Mouse (Mus musculus): ENCODE data around the gene Nfx1. TPM values are rescaled to one million over a fixed set of nuclear protein-coding genes. Genes with fewer than 3 reads are reported as not detected.

The Nfx1 gene
- polyA plus RNA-seq, 1 experiment from 2014 or later: 107 TPM

GRCm38 (mm10) chr4:40947565-40948159 is 23.0 kb upstream of the Nfx1 start:
- Histone ChIP-seq H3K27ac (peak overlapping the region; percentile 85), H3K4me2 (replicated peaks) (peak overlapping the region; percentile 67), H3K27me3 (no peaks in the 10 kb centered on the region), H3K9me3 (no peaks in the 10 kb centered on the region), H3K36me3 (peaks cover 53% of the 10 kb centered on the region), H3K4me1 (replicated peaks) (peaks cover 26% of the 10 kb centered on the region), H3K4me3 (replicated peaks) (peak overlapping the region; percentile 85), H3K9ac (replicated peaks) (peak overlapping the region; percentile 89)
- under 1% methylated on average over 40 of the region's 40 CpGs for WGBS
- ATAC-seq: peak; percentile 53; the same call in 1 of the 2 replicates

- no peaks in the 10 kb centered on the region for H3K27me3 ChIP-seq
- peak within 1 kb of the TSS; percentile 85 for H3K27ac ChIP-seq
- H3K4me1 ChIP-seq (replicated peaks): peaks cover 26% of the 10 kb centered on the region
- peak within 1 kb of the TSS; percentile 95 for H3K4me2 ChIP-seq (replicated peaks)
- peak within 1 kb of the TSS; percentile 85 for H3K4me3 ChIP-seq (replicated peaks)
- H3K9ac ChIP-seq (replicated peaks): peak within 1 kb of the TSS; percentile 89
- ATAC-seq: peak; percentile 97
- H3K36me3 ChIP-seq: peaks cover 53% of the 10 kb centered on the region
- WGBS: under 1% methylated on average over 49 of the region's 50 CpGs
- H3K9me3 ChIP-seq: no peaks in the 10 kb centered on the region
Observed at GRCm38 (mm10) chr4:40948160-40948708, 22.5 kb upstream of the Nfx1 start, which contains the start of the genes Bag1 and Chmp5. Bag1 (minus strand) TSS chr4:40948294. Chmp5 (plus strand) TSS chr4:40948407.

GRCm38 (mm10) chr4:40953521-40953920 is 17.2 kb upstream of the Nfx1 start:
- no peak overlapping the region for H3K27ac ChIP-seq
- ATAC-seq: no peak
- H3K4me3 ChIP-seq (replicated peaks): no peak overlapping the region
- H3K27me3 ChIP-seq: no peaks in the 10 kb centered on the region
- H3K36me3 ChIP-seq: peaks cover 73% of the 10 kb centered on the region
- no peak overlapping the region for H3K9ac ChIP-seq (replicated peaks)
- H3K9me3 ChIP-seq: no peaks in the 10 kb centered on the region
- H3K4me1 ChIP-seq (replicated peaks): peaks cover 10% of the 10 kb centered on the region
- WGBS: 100% methylated on average over 1 of the region's 1 CpGs
- H3K4me2 ChIP-seq (replicated peaks): no peak overlapping the region

GRCm38 (mm10) chr4:40955942-40956341 is 14.8 kb upstream of the Nfx1 start:
- WGBS: 94% methylated on average over 6 of the region's 6 CpGs

GRCm38 (mm10) chr4:40963536-40963935 is 7.2 kb upstream of the Nfx1 start:
- WGBS: 95% methylated on average over 3 of the region's 3 CpGs
- H3K4me1 ChIP-seq (replicated peaks): no peaks in the 10 kb centered on the region
- no peak for ATAC-seq
- H3K4me2 ChIP-seq (replicated peaks): no peak overlapping the region
- H3K9me3 ChIP-seq: no peaks in the 10 kb centered on the region
- no peaks in the 10 kb centered on the region for H3K27me3 ChIP-seq
- H3K9ac ChIP-seq (replicated peaks): no peak overlapping the region
- no peak overlapping the region for H3K4me3 ChIP-seq (replicated peaks)
- H3K36me3 ChIP-seq: peaks cover 78% of the 10 kb centered on the region
- no peak overlapping the region for H3K27ac ChIP-seq

More at GRCm38 (mm10) chr4:40955942-40956341, 14.8 kb upstream of the Nfx1 start:
- Histone ChIP-seq H3K9me3 (no peaks in the 10 kb centered on the region), H3K27ac (no peak overlapping the region), H3K4me1 (replicated peaks) (no peaks in the 10 kb centered on the region), H3K4me3 (replicated peaks) (no peak overlapping the region), H3K4me2 (replicated peaks) (no peak overlapping the region), H3K9ac (replicated peaks) (no peak overlapping the region), H3K36me3 (peaks cover 89% of the 10 kb centered on the region), H3K27me3 (no peaks in the 10 kb centered on the region)
- no peak for ATAC-seq

GRCm38 (mm10) chr4:40969161-40969560 is 1.5 kb upstream of the Nfx1 start:
- peak overlapping the region; percentile 80; the same call in 1 of the 2 replicates for H3K4me2 ChIP-seq (replicated peaks)
- no peak overlapping the region for H3K27ac ChIP-seq
- H3K9ac ChIP-seq (replicated peaks): 0 out of 2 replicates have a peak overlapping the region, but pooled peaks have one; percentile 87
- no peaks in the 10 kb centered on the region for H3K27me3 ChIP-seq
- WGBS: 88% methylated on average over 4 of the region's 4 CpGs
- H3K4me1 ChIP-seq (replicated peaks): peaks cover 22% of the 10 kb centered on the region
- no peak overlapping the region for H3K4me3 ChIP-seq (replicated peaks)
- no peak for ATAC-seq
- peaks cover 27% of the 10 kb centered on the region for H3K36me3 ChIP-seq
- H3K9me3 ChIP-seq: no peaks in the 10 kb centered on the region

- peak; percentile 12 for ATAC-seq
- peak overlapping the region; percentile 87 for H3K9ac ChIP-seq (replicated peaks)
- H3K27me3 ChIP-seq: no peaks in the 10 kb centered on the region
- peaks cover 21% of the 10 kb centered on the region for H3K36me3 ChIP-seq
- H3K4me2 ChIP-seq (replicated peaks): peak overlapping the region; percentile 80
- WGBS: 11% methylated on average over 12 of the region's 13 CpGs
- H3K9me3 ChIP-seq: no peaks in the 10 kb centered on the region
- H3K4me3 ChIP-seq (replicated peaks): peak overlapping the region; percentile 97
- peaks cover 22% of the 10 kb centered on the region for H3K4me1 ChIP-seq (replicated peaks)
- H3K27ac ChIP-seq: peak overlapping the region; percentile 91
Observed at GRCm38 (mm10) chr4:40969781-40970591, 720 bp upstream of the Nfx1 start.

GRCm38 (mm10) chr4:40970592-40970841 is 189 bp upstream of the Nfx1 start:
- Histone ChIP-seq H3K4me2 (replicated peaks) (peak overlapping the region; percentile 80), H3K27ac (peak overlapping the region; percentile 91), H3K9ac (replicated peaks) (peak overlapping the region; percentile 87), H3K4me3 (replicated peaks) (peak overlapping the region; percentile 97), H3K36me3 (peaks cover 15% of the 10 kb centered on the region), H3K4me1 (replicated peaks) (peaks cover 22% of the 10 kb centered on the region), H3K27me3 (no peaks in the 10 kb centered on the region), H3K9me3 (no peaks in the 10 kb centered on the region)
- WGBS: under 1% methylated on average over 16 of the region's 16 CpGs
- ATAC-seq: no peak; the same call in 1 of the 2 replicates

- H3K4me3 ChIP-seq (replicated peaks): peak overlapping the region; percentile 97
- H3K4me2 ChIP-seq (replicated peaks): peak overlapping the region; percentile 80
- H3K9ac ChIP-seq (replicated peaks): peak overlapping the region; percentile 87
- ATAC-seq: no peak
- H3K27ac ChIP-seq: no peak overlapping the region
- 26% methylated on average over 13 of the region's 13 CpGs for WGBS
- no peaks in the 10 kb centered on the region for H3K27me3 ChIP-seq
- H3K4me1 ChIP-seq (replicated peaks): peaks cover 22% of the 10 kb centered on the region
- H3K36me3 ChIP-seq: peaks cover 11% of the 10 kb centered on the region
- H3K9me3 ChIP-seq: no peaks in the 10 kb centered on the region
Observed at GRCm38 (mm10) chr4:40971744-40972143, 1.0 kb downstream of the Nfx1 start.

GRCm38 (mm10) chr4:40974011-40974410 is 3.3 kb downstream of the Nfx1 start:
- H3K4me1 ChIP-seq (replicated peaks): peaks cover 22% of the 10 kb centered on the region
- no peak overlapping the region for H3K4me2 ChIP-seq (replicated peaks)
- H3K4me3 ChIP-seq (replicated peaks): no peak overlapping the region
- H3K27me3 ChIP-seq: no peaks in the 10 kb centered on the region
- H3K9ac ChIP-seq (replicated peaks): no peak overlapping the region
- ATAC-seq: no peak
- H3K36me3 ChIP-seq: peaks cover 28% of the 10 kb centered on the region
- H3K9me3 ChIP-seq: no peaks in the 10 kb centered on the region
- no peak overlapping the region for H3K27ac ChIP-seq
- 100% methylated on average over 1 of the region's 1 CpGs for WGBS

GRCm38 (mm10) chr4:40975678-40976077 is 5.0 kb downstream of the Nfx1 start:
- Histone ChIP-seq H3K27ac (no peak overlapping the region), H3K9ac (replicated peaks) (no peak overlapping the region), H3K9me3 (no peaks in the 10 kb centered on the region), H3K4me3 (replicated peaks) (no peak overlapping the region), H3K27me3 (no peaks in the 10 kb centered on the region), H3K36me3 (peaks cover 44% of the 10 kb centered on the region), H3K4me2 (replicated peaks) (no peak overlapping the region), H3K4me1 (replicated peaks) (peaks cover 14% of the 10 kb centered on the region)
- WGBS: 92% methylated on average over 3 of the region's 3 CpGs
- ATAC-seq: no peak

- H3K4me1 ChIP-seq (replicated peaks): peaks cover 14% of the 10 kb centered on the region
- no peaks in the 10 kb centered on the region for H3K27me3 ChIP-seq
- 94% methylated on average over 10 of the region's 10 CpGs for WGBS
- no peak overlapping the region for H3K27ac ChIP-seq
- no peak for ATAC-seq
- no peak overlapping the region for H3K4me2 ChIP-seq (replicated peaks)
- H3K4me3 ChIP-seq (replicated peaks): no peak overlapping the region
- H3K9me3 ChIP-seq: no peaks in the 10 kb centered on the region
- H3K9ac ChIP-seq (replicated peaks): no peak overlapping the region
- H3K36me3 ChIP-seq: peaks cover 54% of the 10 kb centered on the region
Observed at GRCm38 (mm10) chr4:40976651-40977050, 5.9 kb downstream of the Nfx1 start.

Data from midbrain, embryonic 13.5 days (tissue).